Mouse (Mus musculus) G1E (cell line): ENCODE measurements around the gene Rgs3.

ENCODE experiments used
- CTCF ChIP-seq: IDR thresholded peaks from 2 replicates; pipeline ENCODE4 v1.5.1; 2012; ENCODE audit warnings: low read depth, low read length, inconsistent platforms, mixed read lengths
- GATA1 ChIP-seq: IDR thresholded peaks from 2 replicates; pipeline ENCODE4 v1.6.1; 2012; ENCODE audit warnings: borderline replicate concordance, low read length, inconsistent platforms, mixed read lengths
- GATA2 ChIP-seq: IDR thresholded peaks from 2 replicates; pipeline ENCODE4 v1.6.1; 2012; ENCODE audit warnings: low read depth, low read length, inconsistent platforms, borderline replicate concordance
- POLR2AphosphoS5 ChIP-seq: IDR thresholded peaks from 2 replicates; pipeline ENCODE4 v1.6.1; 2012; ENCODE audit warnings: low read depth, low read length, inconsistent platforms; ENCODE audit not compliant: insufficient replicate concordance
- TAL1 ChIP-seq: conservative IDR thresholded peaks from 2 replicates; pipeline ENCODE4 v1.6.1; 2012; ENCODE audit warnings: low read depth, low read length, inconsistent platforms, mixed read lengths

- TF ChIP-seq CTCF (no peak), GATA1 (no peak), TAL1 (no peak), POLR2AphosphoS5 (no peak), GATA2 (no peak)
These were observed 54.2 kb downstream of the Rgs3 start for GRCm38 (mm10) chr4:62613646-62614365.
